8 mouse cellular contexts compared by ENCODE assay signal in genomic region chr11:78032809-78033195, GRCm38 (mm10). TPM values are rescaled to one million over a fixed set of nuclear protein-coding genes. Genes with fewer than 3 reads are reported as not detected.
A peak's percentile ranks its signal among the peaks of the same experiment; 100 is the strongest.
DNase-seq lines count a peak whose midpoint lies in the region; ATAC-seq and TF ChIP-seq lines count a peak whose summit lies in the region.

No protein-coding gene starts in this region.

- H3K27me3 ChIP-seq in heart, embryonic 12.5 days (replicated peaks) = no peaks in the 10 kb centered on the region
- no peaks in the 10 kb centered on the region for H3K27me3 ChIP-seq in ES-Bruce4 (ENCODE audit: control insufficient read depth, insufficient read depth, low read length, poor library complexity, severe bottlenecking)
- H3K27me3 ChIP-seq in forebrain, embryonic 14.5 days (replicated peaks; ENCODE audit: control insufficient read depth, insufficient read depth, low read length) = no peaks in the 10 kb centered on the region
- H3K27me3 ChIP-seq in liver, postnatal 0 days (ENCODE audit: insufficient read depth, low read length) = no peaks in the 10 kb centered on the region

- intact Hi-C loops in heart, postnatal 10 days (cut with DNase I) = no loop called here

- TF ChIP-seq POLR2A in ES-Bruce4 (IDR thresholded peaks at IDR 0.05; ENCODE audit: insufficient read depth, low read length) = no peak

- no peak for ATAC-seq in heart, embryonic 12.5 days (ENCODE audit: insufficient number of reproducible peaks, low FRiP score)
- no peak for ATAC-seq in forebrain, embryonic 14.5 days
- ATAC-seq in liver, postnatal 0 days = no peak

- peak overlapping the region; percentile 94 for H3K4me2 ChIP-seq in heart, embryonic 12.5 days
- peak overlapping the region; percentile 89 for H3K4me2 ChIP-seq in forebrain, embryonic 14.5 days (ENCODE audit: low read length)
- H3K4me2 ChIP-seq in liver, postnatal 0 days (ENCODE audit: low read depth, low read length) = peak overlapping the region; percentile 96

- TF ChIP-seq EP300 in ES-Bruce4 (IDR thresholded peaks at IDR 0.05; ENCODE audit: insufficient read depth, low read depth, low read length) = no peak
- no peak for TF ChIP-seq EP300 in liver, postnatal 0 days (IDR thresholded peaks at IDR 0.05; ENCODE audit: low read depth)

- peaks cover 38% of the 10 kb centered on the region for H3K36me3 ChIP-seq in heart, embryonic 12.5 days
- H3K36me3 ChIP-seq in ES-Bruce4 (ENCODE audit: control insufficient read depth, insufficient read depth, low read length, poor library complexity, severe bottlenecking) = no peaks in the 10 kb centered on the region; the same call in 1 of the 2 replicates
- H3K36me3 ChIP-seq in forebrain, embryonic 14.5 days (ENCODE audit: control insufficient read depth, insufficient read depth, low read length) = peaks cover 34% of the 10 kb centered on the region
- H3K36me3 ChIP-seq in liver, postnatal 0 days (replicated peaks; ENCODE audit: insufficient read depth, low read length) = peaks cover 22% of the 10 kb centered on the region

- no peak for TF ChIP-seq CTCF in ES-Bruce4 (IDR thresholded peaks at IDR 0.05; ENCODE audit: low read depth, low read length)
- TF ChIP-seq CTCF in liver, postnatal 0 days (IDR thresholded peaks at IDR 0.05; ENCODE audit: low read depth) = no peak

- peaks cover 37% of the 10 kb centered on the region for H3K4me1 ChIP-seq in heart, embryonic 12.5 days (replicated peaks)
- no peaks in the 10 kb centered on the region for H3K4me1 ChIP-seq in ES-Bruce4 (ENCODE audit: control insufficient read depth, insufficient read depth, low read length)
- H3K4me1 ChIP-seq in forebrain, embryonic 14.5 days (ENCODE audit: control insufficient read depth, insufficient read depth, low read length) = peaks cover 11% of the 10 kb centered on the region; the same call in 1 of the 2 replicates
- H3K4me1 ChIP-seq in liver, postnatal 0 days (ENCODE audit: insufficient read depth) = peaks cover 29% of the 10 kb centered on the region

- peak overlapping the region; percentile 76 for H3K4me3 ChIP-seq in heart, embryonic 12.5 days
- H3K4me3 ChIP-seq in ES-Bruce4 (ENCODE audit: low read depth, low read length) = peak overlapping the region; percentile 83
- H3K4me3 ChIP-seq in forebrain, embryonic 14.5 days (ENCODE audit: low read depth, low read length) = peak overlapping the region; percentile 72
- peak overlapping the region; percentile 63 for H3K4me3 ChIP-seq in liver, postnatal 0 days (ENCODE audit: low read depth, low read length)

- H3K9me3 ChIP-seq in heart, embryonic 12.5 days (replicated peaks) = no peaks in the 10 kb centered on the region
- H3K9me3 ChIP-seq in ES-Bruce4 (replicated peaks; ENCODE audit: control insufficient read depth, insufficient read depth, low read length, poor library complexity, severe bottlenecking) = no peaks in the 10 kb centered on the region
- no peaks in the 10 kb centered on the region for H3K9me3 ChIP-seq in forebrain, embryonic 14.5 days (replicated peaks; ENCODE audit: control insufficient read depth, low read length)
- H3K9me3 ChIP-seq in liver, postnatal 0 days (ENCODE audit: low read length) = no peaks in the 10 kb centered on the region

- H3K9ac ChIP-seq in heart, embryonic 12.5 days = peak overlapping the region; percentile 84
- H3K9ac ChIP-seq in ES-Bruce4 (ENCODE audit: low read depth, poor library complexity, severe bottlenecking) = peak overlapping the region; percentile 90
- peak overlapping the region; percentile 84 for H3K9ac ChIP-seq in forebrain, embryonic 14.5 days (ENCODE audit: low read length)
- H3K9ac ChIP-seq in liver, postnatal 0 days (replicated peaks) = peak overlapping the region; percentile 77

- WGBS in heart, embryonic 12.5 days = 14% methylated on average over 5 of the region's 5 CpGs
- 2% methylated on average over 5 of the region's 5 CpGs for WGBS in forebrain, embryonic 14.5 days
- WGBS in liver, postnatal 0 days (ENCODE audit: insufficient replicate concordance) = 18% methylated on average over 5 of the region's 5 CpGs

- DNase-seq in heart, postnatal 10 days = no peak
- peak; percentile 45 for DNase-seq in forebrain, embryonic 14.5 days (ENCODE audit: low spot score)
- no peak for DNase-seq in liver, postnatal 0 days
- DNase-seq in left cerebral cortex, adult 8-10 months (ENCODE audit: low spot score in 2 of 2) = no peak
- DNase-seq in adrenal gland, postnatal 25 days = no peak
- no peak for DNase-seq in urinary bladder, adult 2 months (ENCODE audit: low spot score)

- H3K27ac ChIP-seq in heart, embryonic 12.5 days (ENCODE audit: poor library complexity, severe bottlenecking) = peak overlapping the region; percentile 74
- H3K27ac ChIP-seq in ES-Bruce4 (ENCODE audit: insufficient read depth, low read length) = no peak overlapping the region
- H3K27ac ChIP-seq in forebrain, embryonic 14.5 days (ENCODE audit: low read depth, low read length) = peak overlapping the region; percentile 93; the same call in 1 of the 2 replicates
- H3K27ac ChIP-seq in liver, postnatal 0 days (ENCODE audit: low read depth) = peak overlapping the region; percentile 79

RNA-seq across cellular contexts. Expression of gene Dhrs13, which starts 0.7 kb away (rescaled TPM):
- 15.3 and 15.8 TPM in 2 replicates for polyA plus RNA-seq in heart, embryonic 12.5 days (2016; fragmentation: Nextera tagmentation; extraction: Ambion mirVana)
- total RNA-seq in heart, postnatal 10 days (2021) = 1 to 10 TPM; 4.9 to 7.4 TPM
- polyA plus RNA-seq in ES-Bruce4 (2011; ENCODE audit: insufficient read depth, insufficient read length, low read depth, missing spikeins) = 8.7 and 10.7 TPM in 2 replicates
- polyA plus RNA-seq in forebrain, embryonic 14.5 days (2014; fragmentation: Nextera tagmentation; extraction: Ambion mirVana) = 36.6 and 38.8 TPM in 2 replicates
- 9.2 and 10.6 TPM in 2 replicates for polyA plus RNA-seq in liver, postnatal 0 days (2015; fragmentation: Nextera tagmentation; extraction: Ambion mirVana)
- 1 to 10 TPM; 7.1 to 8.9 (median 8.2) TPM for total RNA-seq in left cerebral cortex, adult 8-10 months (2022)
- total RNA-seq in adrenal gland, postnatal 25 days (2021) = 18.6 and 19.1 TPM in 2 replicates
- 2.2 and 2.5 TPM in 2 replicates for polyA plus RNA-seq in urinary bladder, adult 2 months (2012; rRNA removed)

RNA-seq across cellular contexts. Expression of gene Flot2, which starts 4.9 kb away (rescaled TPM):
- 71.7 and 73.4 TPM in 2 replicates for polyA plus RNA-seq in heart, embryonic 12.5 days (2016; fragmentation: Nextera tagmentation; extraction: Ambion mirVana)
- 10 to 100 TPM; 85.1 to 90.8 TPM for total RNA-seq in heart, postnatal 10 days (2021)
- 76.6 and 85.5 TPM in 2 replicates for polyA plus RNA-seq in ES-Bruce4 (2011; ENCODE audit: insufficient read depth, insufficient read length, low read depth, missing spikeins)
- 56.2 and 64.6 TPM in 2 replicates for polyA plus RNA-seq in forebrain, embryonic 14.5 days (2014; fragmentation: Nextera tagmentation; extraction: Ambion mirVana)
- polyA plus RNA-seq in liver, postnatal 0 days (2015; fragmentation: Nextera tagmentation; extraction: Ambion mirVana) = 23.1 and 25.9 TPM in 2 replicates
- total RNA-seq in left cerebral cortex, adult 8-10 months (2022) = 10 to 100 TPM; 84.8 to 90.2 (median 86.9) TPM
- 87.9 and 106 TPM in 2 replicates for total RNA-seq in adrenal gland, postnatal 25 days (2021)
- polyA plus RNA-seq in urinary bladder, adult 2 months (2012; rRNA removed) = 108 and 126 TPM in 2 replicates

RNA-seq across cellular contexts. Expression of gene Eral1, which starts 47.4 kb away (rescaled TPM):
- 22.6 and 23.7 TPM in 2 replicates for polyA plus RNA-seq in heart, embryonic 12.5 days (2016; fragmentation: Nextera tagmentation; extraction: Ambion mirVana)
- total RNA-seq in heart, postnatal 10 days (2021) = 10 to 100 TPM; 22.8 to 23.6 TPM
- polyA plus RNA-seq in ES-Bruce4 (2011; ENCODE audit: insufficient read depth, insufficient read length, low read depth, missing spikeins) = 24.0 and 25.1 TPM in 2 replicates
- 36.8 and 40.2 TPM in 2 replicates for polyA plus RNA-seq in forebrain, embryonic 14.5 days (2014; fragmentation: Nextera tagmentation; extraction: Ambion mirVana)
- polyA plus RNA-seq in liver, postnatal 0 days (2015; fragmentation: Nextera tagmentation; extraction: Ambion mirVana) = 9.3 and 10.6 TPM in 2 replicates
- 10 to 100 TPM; 17.3 to 20.1 (median 17.7) TPM for total RNA-seq in left cerebral cortex, adult 8-10 months (2022)
- 33.6 and 36.0 TPM in 2 replicates for total RNA-seq in adrenal gland, postnatal 25 days (2021)
- 23.0 and 28.0 TPM in 2 replicates for polyA plus RNA-seq in urinary bladder, adult 2 months (2012; rRNA removed)

RNA-seq across cellular contexts. Expression of gene Phf12, which starts 50.2 kb away (rescaled TPM):
- polyA plus RNA-seq in heart, embryonic 12.5 days (2016; fragmentation: Nextera tagmentation; extraction: Ambion mirVana) = 17.0 and 17.7 TPM in 2 replicates
- total RNA-seq in heart, postnatal 10 days (2021) = 10 to 100 TPM; 39.5 to 41.7 TPM
- polyA plus RNA-seq in ES-Bruce4 (2011; ENCODE audit: insufficient read depth, insufficient read length, low read depth, missing spikeins) = 50.8 and 58.2 TPM in 2 replicates
- 16.5 and 17.0 TPM in 2 replicates for polyA plus RNA-seq in forebrain, embryonic 14.5 days (2014; fragmentation: Nextera tagmentation; extraction: Ambion mirVana)
- 5.0 and 5.1 TPM in 2 replicates for polyA plus RNA-seq in liver, postnatal 0 days (2015; fragmentation: Nextera tagmentation; extraction: Ambion mirVana)
- 10 to 100 TPM; 51.9 to 59.2 (median 56.2) TPM for total RNA-seq in left cerebral cortex, adult 8-10 months (2022)
- 76.6 and 79.8 TPM in 2 replicates for total RNA-seq in adrenal gland, postnatal 25 days (2021)
- 36.4 and 53.7 TPM in 2 replicates for polyA plus RNA-seq in urinary bladder, adult 2 months (2012; rRNA removed)
